ENCODE assay signal across 8 mouse cellular contexts in genomic region chr15:82987732-82988112, GRCm38 (mm10). TPM values are rescaled to one million over a fixed set of nuclear protein-coding genes. Genes with fewer than 3 reads are reported as not detected.
DNase-seq lines count a peak whose midpoint lies in the region; ATAC-seq lines count a peak whose summit lies in the region.

TSS of gene Tcf20 (minus strand) at chr15:82987872.

- no peaks in the 10 kb centered on the region for H3K9me3 ChIP-seq in hindbrain, embryonic 12.5 days (replicated peaks)

- peak within 1 kb of the TSS; percentile 45 for H3K4me3 ChIP-seq in hindbrain, embryonic 12.5 days

- no peaks in the 10 kb centered on the region for H3K36me3 ChIP-seq in hindbrain, embryonic 12.5 days

- peaks cover 39% of the 10 kb centered on the region for H3K27me3 ChIP-seq in hindbrain, embryonic 12.5 days

- WGBS in hindbrain, embryonic 12.5 days = under 1% methylated on average over 20 of the region's 20 CpGs

- peaks cover 67% of the 10 kb centered on the region for H3K4me1 ChIP-seq in hindbrain, embryonic 12.5 days

- peak; percentile 80 for ATAC-seq in hindbrain, embryonic 12.5 days (ENCODE audit: low FRiP score)

- peak within 1 kb of the TSS; percentile 48; the same call in 1 of the 2 replicates for H3K27ac ChIP-seq in hindbrain, embryonic 12.5 days

- H3K9ac ChIP-seq in hindbrain, embryonic 12.5 days = peak within 1 kb of the TSS; percentile 66

- peak; percentile 92 for DNase-seq in Muller cell, postnatal 12 days (ENCODE audit: inconsistent ontology term)
- peak; percentile 77 for DNase-seq in cerebellum, adult 9-11 months
- peak; percentile 85 to 89 for DNase-seq in frontal cortex, postnatal 10 days (ENCODE audit: low spot score in 2 of 2)
- DNase-seq in layer of hippocampus, postnatal 14 days (ENCODE audit: low spot score in 2 of 2) = peak; percentile 81 to 90
- DNase-seq in lung, postnatal 14 days = peak; percentile 95
- DNase-seq in retina, embryonic 14.5 days (ENCODE audit: low spot score) = peak; percentile 90
- peak; percentile 99 for DNase-seq in thymus, postnatal 4 days

- peak within 1 kb of the TSS; percentile 85 for H3K4me2 ChIP-seq in hindbrain, embryonic 12.5 days (replicated peaks)

RNA-seq across cellular contexts. Expression of gene Tcf20, which starts in this region (rescaled TPM):
- polyA plus RNA-seq in hindbrain, embryonic 12.5 days (2016; fragmentation: Nextera tagmentation; extraction: Ambion mirVana) = 12.4 and 14.0 TPM in 2 replicates
- total RNA-seq in layer of hippocampus, postnatal 14 days (2021) = 100 to 1,000 TPM; 155 to 157 TPM

Comparison
In these comparisons a context has a peak if more than half of its experiments do, and no peak if none do; other contexts are left out.
1. Peak in every context shown above with its lines: DNase-seq, ATAC-seq, H3K4me3 ChIP-seq and H3K27ac ChIP-seq.